Mouse (Mus musculus) C3H10T1/2 (cell line): ENCODE data around the gene Borcs6. TPM values are rescaled to one million over a fixed set of nuclear protein-coding genes. Genes with fewer than 3 reads are reported as not detected.

ENCODE experiments used
- polyA plus RNA-seq, 2 experiments: library from polyadenylated mRNA; unstranded; fragments of >200 nt; fragmentation: generic; extraction: Trizol; gene quantifications; one replicate each; pipeline ENCODE4 v1.2.1; 2012; ENCODE audit warnings: missing spikeins in 2 of 2

Borcs6 gene
- polyA plus RNA-seq, result 10 to 100 TPM; 13.1 to 23.4 TPM

GRCm38 (mm10) chr11:69059357-69059974 is at the start of gene Borcs6:
Borcs6 (plus strand) TSS chr11:69059717.

GRCm38 (mm10) chr11:69015644-69016441 is 43.7 kb upstream of the Borcs6 start, which contains the start of gene Ctc1:
Ctc1 (plus strand) TSS chr11:69015911.

GRCm38 (mm10) chr11:69045531-69046394 is 13.8 kb upstream of the Borcs6 start, which contains the start of gene Aurkb:
Aurkb (plus strand) TSS chr11:69045647.

GRCm38 (mm10) chr11:69070590-69071222 is 11.2 kb downstream of the Borcs6 start, which contains the start of gene Tmem107:
Tmem107 (plus strand) TSS chr11:69070806.

GRCm38 (mm10) chr11:69088103-69088855 is 28.8 kb downstream of the Borcs6 start, which contains the start of gene Vamp2:
Vamp2 (plus strand) TSS chr11:69088490.

GRCm38 (mm10) chr11:69094697-69095429 is 35.3 kb downstream of the Borcs6 start, which contains the start of gene Per1:
Per1 (plus strand) TSS chr11:69095217.

Other genes with a start within 250 kb of the Borcs6 start
- 10 to 100 TPM in 1 of 2 experiments, 1 to 10 TPM in 1; 3.2 to 33.9 TPM for gene Ndel1, start 187.9 kb upstream of the Borcs6 start, polyA plus RNA-seq
- gene Rnf222, start 171.2 kb upstream of the Borcs6 start, polyA plus RNA-seq, result under 1 TPM in 1 of 2 experiments, not detected in 1; 0.01 TPM
- gene Rpl26, start 158.1 kb upstream of the Borcs6 start, polyA plus RNA-seq, result 100 to 1,000 TPM; 611 to 728 TPM
- gene Odf4, start 132.6 kb upstream of the Borcs6 start, polyA plus RNA-seq, result not detected
- 1 to 10 TPM in 1 of 2 experiments, under 1 TPM in 1; 0.97 to 1.1 TPM for gene Arhgef15, start 102.2 kb upstream of the Borcs6 start, polyA plus RNA-seq
- 1 to 10 TPM in 1 of 2 experiments, under 1 TPM in 1; 0.91 to 4.0 TPM for gene Slc25a35, start 91.6 kb upstream of the Borcs6 start, polyA plus RNA-seq
- gene Rangrf, start 84.5 kb upstream of the Borcs6 start, polyA plus RNA-seq, result 10 to 100 TPM; 27.7 to 48.0 TPM
- gene Pfas, start 51.3 kb upstream of the Borcs6 start, polyA plus RNA-seq, result 1 to 10 TPM; 6.8 to 7.2 TPM
- 10 to 100 TPM; 57.4 to 66.2 TPM for gene Ctc1, start 43.8 kb upstream of the Borcs6 start, polyA plus RNA-seq
- gene Aurkb, start 14.1 kb upstream of the Borcs6 start, polyA plus RNA-seq, result 10 to 100 TPM; 33.9 to 67.3 TPM
- 10 to 100 TPM; 73.7 to 88.9 TPM for gene Tmem107, start 11.1 kb downstream of the Borcs6 start, polyA plus RNA-seq
- 10 to 100 TPM; 16.1 to 69.3 TPM for gene Vamp2, start 28.8 kb downstream of the Borcs6 start, polyA plus RNA-seq
- gene Per1, start 35.5 kb downstream of the Borcs6 start, polyA plus RNA-seq, result 10 to 100 TPM in 1 of 2 experiments, 1 to 10 TPM in 1; 3.3 to 14.3 TPM
- under 1 TPM; 0.16 to 0.19 TPM for gene Hes7, start 60.7 kb downstream of the Borcs6 start, polyA plus RNA-seq
- gene 9130213A22Rik, start 62.9 kb downstream of the Borcs6 start, polyA plus RNA-seq, result 1 to 10 TPM in 1 of 2 experiments, under 1 TPM in 1; 0.55 to 2.0 TPM
- gene Aloxe3, start 66.2 kb downstream of the Borcs6 start, polyA plus RNA-seq, result under 1 TPM; 0.07 to 0.34 TPM
- gene Alox12b, start 97.3 kb downstream of the Borcs6 start, polyA plus RNA-seq, result not detected
- gene Alox8, start 138.1 kb downstream of the Borcs6 start, polyA plus RNA-seq, result under 1 TPM; 0.05 to 0.20 TPM
- under 1 TPM in 1 of 2 experiments, not detected in 1; 0.04 TPM for gene Gucy2e, start 177.3 kb downstream of the Borcs6 start, polyA plus RNA-seq